Mouse (Mus musculus): Measurements from ENCODE around the gene Tmod2.
A peak's percentile ranks its signal among the peaks of the same experiment; 100 is the strongest.
"Not testable (repeated sequence)": the region's sequence is repeated elsewhere in the genome, so short reads cannot be mapped to it uniquely, and the experiment has no call there.

Tmod2 gene

GRCm38 (mm10) chr9:75610571-75611493, at the start of gene Tmod2:
Gene Tmod2, minus strand, starts transcription at chr9:75611325.
- peak; percentile 87 for DNase-seq

GRCm38 (mm10) chr9:75660917-75661316, 49.8 kb upstream of the Tmod2 start:
- DNase-seq = peak; percentile 74

- not testable (repeated sequence) for DNase-seq
These were observed 45.3 kb upstream of the Tmod2 start for GRCm38 (mm10) chr9:75656456-75656855.

GRCm38 (mm10) chr9:75653981-75654911, 43.1 kb upstream of the Tmod2 start:
- DNase-seq = no peak

- DNase-seq = no peak
These were observed 34.3 kb upstream of the Tmod2 start for GRCm38 (mm10) chr9:75645405-75645804.

- no peak for DNase-seq
These were observed 23.1 kb upstream of the Tmod2 start for GRCm38 (mm10) chr9:75634226-75634625.

GRCm38 (mm10) chr9:75633603-75634002, 22.5 kb upstream of the Tmod2 start:
- DNase-seq = no peak

GRCm38 (mm10) chr9:75632902-75633301, 21.8 kb upstream of the Tmod2 start:
- no peak for DNase-seq

GRCm38 (mm10) chr9:75632111-75632510, 21.0 kb upstream of the Tmod2 start:
- no peak for DNase-seq

GRCm38 (mm10) chr9:75630823-75631454, 19.8 kb upstream of the Tmod2 start:
- no peak for DNase-seq

GRCm38 (mm10) chr9:75626308-75626604, 15.1 kb upstream of the Tmod2 start:
- DNase-seq = no peak

- peak; percentile 81 for DNase-seq
These were observed 14.6 kb upstream of the Tmod2 start, which contains the start of gene Lysmd2 for GRCm38 (mm10) chr9:75625556-75626307. Gene Lysmd2, plus strand, starts transcription at chr9:75625741.

- no peak for DNase-seq
These were observed 13.9 kb upstream of the Tmod2 start for GRCm38 (mm10) chr9:75624983-75625555.

GRCm38 (mm10) chr9:75621428-75621827, 10.3 kb upstream of the Tmod2 start:
- no peak for DNase-seq

- DNase-seq = not testable (repeated sequence)
These were observed 8.6 kb upstream of the Tmod2 start for GRCm38 (mm10) chr9:75619761-75620160.

GRCm38 (mm10) chr9:75618836-75619400, 7.8 kb upstream of the Tmod2 start:
- DNase-seq = no peak

- no peak for DNase-seq
These were observed 5.4 kb upstream of the Tmod2 start for GRCm38 (mm10) chr9:75616560-75616959.

GRCm38 (mm10) chr9:75609965-75610364, 1.2 kb downstream of the Tmod2 start:
- DNase-seq = no peak

GRCm38 (mm10) chr9:75609505-75609904, 1.6 kb downstream of the Tmod2 start:
- no peak for DNase-seq

GRCm38 (mm10) chr9:75607496-75607895, 3.6 kb downstream of the Tmod2 start:
- no peak for DNase-seq

GRCm38 (mm10) chr9:75601510-75601909, 9.6 kb downstream of the Tmod2 start:
- DNase-seq = no peak
